Mouse (Mus musculus) B cell, adult 2 months (primary cell): ENCODE data around the gene Gjc1.
A peak's percentile ranks its signal among the peaks of the same experiment; 100 is the strongest.

Experiments used
- DNase-seq, 2 experiments: peaks; one replicate each; pipeline ENCODE4 v3.0.0; 2022

The Gjc1 gene

GRCm38 (mm10) chr11:102810721-102811485 is 8.6 kb downstream of the Gjc1 start:
- no peak for DNase-seq

DNA sequence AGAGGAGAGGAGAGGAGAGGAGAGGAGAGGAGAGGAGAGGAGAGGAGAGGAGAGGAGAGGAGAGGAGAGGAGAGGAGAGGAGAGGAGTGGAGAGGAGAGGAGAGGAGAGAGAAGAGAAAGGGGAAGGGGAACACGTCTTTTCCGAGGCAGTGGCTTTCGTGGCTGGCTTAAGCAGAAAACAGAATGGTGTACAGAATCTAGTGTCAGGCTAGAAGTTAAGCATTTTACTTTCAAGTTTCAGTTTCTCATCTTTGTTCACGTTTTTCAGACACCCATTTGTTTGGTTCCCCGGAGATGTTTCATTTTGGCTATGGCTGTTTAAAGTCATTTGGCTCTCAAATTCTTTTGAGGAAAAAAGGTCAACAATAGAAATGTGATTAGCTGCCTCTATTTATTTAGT is 11.3 kb downstream of the Gjc1 start:
- DNase-seq, result no peak

DNA sequence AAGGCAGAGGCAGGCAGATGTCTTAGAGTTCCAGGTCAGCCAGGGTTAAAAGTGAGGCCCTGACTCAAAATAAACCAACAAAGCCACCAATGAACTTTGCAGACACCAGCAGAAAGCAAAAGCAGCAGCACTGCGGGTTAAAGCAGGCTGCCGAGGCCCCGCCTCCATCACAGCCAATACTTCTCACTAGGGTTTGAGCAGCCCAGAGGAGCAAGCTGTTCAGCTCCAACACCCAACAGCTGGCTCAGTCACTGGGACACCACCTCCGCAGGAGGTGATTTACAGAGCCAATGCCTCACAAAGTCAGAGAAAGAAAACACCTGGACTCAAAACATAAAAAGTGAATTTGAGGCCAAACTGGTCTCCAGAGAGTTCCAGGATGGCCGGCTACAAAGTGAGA is 16.0 kb downstream of the Gjc1 start:
- no peak for DNase-seq

- DNase-seq, result no peak
These were observed 25.3 kb downstream of the Gjc1 start for GRCm38 (mm10) chr11:102794157-102794556.

- no peak for DNase-seq
These were observed 27.6 kb downstream of the Gjc1 start for GRCm38 (mm10) chr11:102791682-102792445.

GRCm38 (mm10) chr11:102787688-102788177 is 31.8 kb downstream of the Gjc1 start:
- DNase-seq, result no peak

- no peak for DNase-seq
These were observed 36.1 kb downstream of the Gjc1 start for GRCm38 (mm10) chr11:102783443-102783842.

DNA sequence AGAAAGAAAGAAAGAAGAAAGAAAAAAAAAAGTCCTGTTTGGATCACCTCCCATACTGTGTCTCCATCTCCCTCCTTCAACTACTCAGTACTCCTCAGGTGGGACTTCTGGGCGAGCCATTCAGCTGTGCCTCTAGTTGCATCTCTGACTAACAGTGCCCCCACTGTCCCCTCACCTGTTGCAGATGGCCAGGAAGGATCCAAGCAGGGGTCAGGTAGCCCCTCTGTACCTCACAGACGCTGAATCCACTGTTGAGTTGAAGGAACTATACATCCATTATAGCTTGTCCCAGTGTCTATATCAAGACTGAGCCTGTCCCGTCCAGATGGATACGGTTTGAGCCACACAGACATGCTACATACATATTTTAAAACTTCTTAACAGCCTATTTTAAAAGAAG is 38.0 kb downstream of the Gjc1 start:
- no peak for DNase-seq

GRCm38 (mm10) chr11:102780986-102781351 is 38.5 kb downstream of the Gjc1 start:
- no peak for DNase-seq

- DNase-seq, result no peak
These were observed 39.1 kb downstream of the Gjc1 start for GRCm38 (mm10) chr11:102780271-102780985.

GRCm38 (mm10) chr11:102779824-102780223 is 39.7 kb downstream of the Gjc1 start:
- no peak for DNase-seq

- DNase-seq, result no peak
These were observed 40.3 kb downstream of the Gjc1 start for GRCm38 (mm10) chr11:102779081-102779638.

DNA sequence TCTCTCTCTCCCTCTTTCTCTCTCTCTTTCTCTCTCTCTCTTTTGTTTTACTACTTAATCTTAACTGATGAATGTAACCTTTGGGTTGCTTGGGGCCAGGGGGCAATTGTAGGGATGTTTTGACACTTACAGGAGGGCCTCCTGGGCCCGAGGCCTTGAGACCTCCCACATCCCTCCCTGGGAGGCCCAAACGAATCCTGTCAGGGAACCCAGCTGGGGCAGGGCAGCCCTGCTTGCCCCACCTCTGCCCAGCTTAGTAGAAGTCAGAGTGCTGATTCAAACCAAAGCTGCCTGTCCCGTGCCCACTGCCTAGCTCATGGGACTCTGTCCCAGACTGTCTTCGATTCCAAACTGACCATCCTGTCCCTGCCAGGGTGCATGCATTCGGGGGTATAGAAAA is 40.9 kb downstream of the Gjc1 start:
- DNase-seq, result no peak

GRCm38 (mm10) chr11:102778165-102778564 is 41.3 kb downstream of the Gjc1 start:
- no peak for DNase-seq

DNA sequence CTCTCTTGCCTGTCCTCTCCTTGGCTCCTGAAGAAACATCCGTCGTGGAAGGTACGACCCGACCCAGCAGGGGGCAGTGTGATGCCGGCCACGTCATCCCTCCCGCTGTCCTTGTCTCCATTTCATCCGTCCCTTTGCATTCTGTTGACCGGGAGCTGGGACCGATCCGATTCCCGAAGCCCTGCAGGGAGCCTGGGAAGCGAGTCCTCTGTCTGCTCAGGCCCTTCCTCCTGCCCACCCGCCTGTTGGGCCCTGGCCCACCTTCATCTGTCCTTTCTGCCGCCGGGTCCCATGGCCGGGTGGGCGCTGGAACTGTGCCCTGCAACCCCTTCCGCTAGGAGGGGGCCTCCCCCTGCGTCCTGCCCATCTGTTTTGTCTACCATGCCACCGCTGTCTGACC is 41.9 kb downstream of the Gjc1 start:
- DNase-seq, result no peak

DNA sequence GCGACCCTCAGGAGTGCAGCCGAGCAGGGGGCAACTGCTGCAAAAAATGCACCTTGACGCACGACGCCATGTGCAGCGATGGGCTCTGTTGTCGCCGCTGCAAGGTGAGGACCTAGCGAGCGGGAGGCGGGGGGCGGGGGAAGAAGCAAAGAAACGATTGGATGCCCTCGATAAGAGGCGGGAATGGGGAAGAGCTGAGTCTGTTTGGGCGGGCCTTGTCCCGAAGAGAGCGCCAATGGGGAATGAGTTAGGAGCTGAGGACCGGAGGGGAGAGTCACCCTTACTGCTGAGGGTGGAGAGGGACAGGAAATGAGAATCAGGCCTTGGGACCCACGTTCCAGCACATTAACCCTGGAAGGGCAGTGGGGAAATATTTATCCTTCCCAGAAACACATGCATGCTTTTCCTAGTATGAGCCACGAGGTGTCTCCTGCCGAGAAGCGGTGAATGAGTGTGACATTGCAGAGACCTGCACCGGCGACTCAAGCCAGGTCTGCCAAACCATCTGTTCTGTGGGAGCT is 44.8 kb downstream of the Gjc1 start:
- DNase-seq, result no peak

- DNase-seq, result peak; percentile 76 to 79
These were observed 45.5 kb downstream of the Gjc1 start for GRCm38 (mm10) chr11:102773713-102774611.

- no peak for DNase-seq
These were observed 46.5 kb downstream of the Gjc1 start for GRCm38 (mm10) chr11:102772771-102773700.

DNA sequence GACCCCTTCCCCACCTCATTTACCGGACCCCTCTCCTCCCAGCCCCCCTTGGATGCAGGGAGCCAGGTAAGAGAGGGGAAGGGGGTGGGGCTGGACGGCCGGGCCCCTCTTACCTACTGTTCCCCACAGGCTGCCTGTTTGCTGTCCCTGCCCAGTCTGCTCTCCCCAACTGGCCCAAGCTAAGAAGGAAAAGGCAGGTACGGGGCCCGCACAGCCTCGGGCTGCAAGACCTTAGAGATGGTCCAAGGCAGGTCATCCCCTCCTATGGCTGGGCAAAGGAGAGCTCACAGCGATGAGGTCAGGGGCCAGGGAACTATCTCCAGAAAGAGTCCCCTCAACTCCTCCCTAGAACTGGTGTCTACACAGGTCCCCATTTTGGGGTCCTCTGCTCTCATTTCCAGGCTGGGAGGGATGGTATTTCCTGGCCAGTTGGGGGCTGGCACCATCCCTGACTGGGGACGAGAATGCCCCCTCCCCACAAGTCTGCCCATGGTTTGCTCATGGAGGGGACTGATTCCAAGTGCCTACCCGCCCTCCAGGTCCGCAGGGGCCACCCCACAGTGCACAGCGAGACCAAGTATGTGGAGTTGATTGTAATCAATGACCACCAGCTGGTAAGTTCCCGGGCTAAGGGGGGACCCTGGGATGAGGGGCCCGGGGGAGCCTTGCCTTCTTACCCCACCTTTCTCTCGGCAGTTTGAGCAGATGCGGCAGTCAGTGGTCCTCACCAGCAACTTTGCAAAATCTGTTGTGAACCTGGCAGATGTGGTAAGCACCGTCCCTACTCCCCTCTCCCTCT is 47.4 kb downstream of the Gjc1 start:
- no peak for DNase-seq
